Mouse (Mus musculus): ENCODE data around the gene Rspo4.

GRCm38 (mm10) chr2:151879760-151880159 is 37.0 kb downstream of the Rspo4 start:
- TF ChIP-seq CTCF (conservative IDR thresholded peaks at IDR 0.05; ENCODE audit: low read length) (peak; percentile 47), NANOG (IDR thresholded peaks at IDR 0.05; ENCODE audit: borderline replicate concordance, low read length) (no peak), POU5F1 (IDR thresholded peaks at IDR 0.05; ENCODE audit: borderline replicate concordance, low read length) (no peak)
